In genomic region chrX:10991871-10992210, GRCm38 (mm10) we compare ENCODE assay signal across 9 mouse cellular contexts.
DNase-seq lines count a peak whose midpoint lies in the region; ATAC-seq and TF ChIP-seq lines count a peak whose summit lies in the region.
"Had no signal": no experiment of that assay in that cellular context is flagged by ENCODE, and none has a peak within 500 bp of the region (broad histone marks: within the 10 kb centered on the region; RNA-seq: fewer than 3 reads in every experiment).

No protein-coding gene starts in this region.

- 49% methylated on average over 6 of the region's 6 CpGs for WGBS in kidney, embryonic 14.5 days
- WGBS in embryonic facial prominence, embryonic 10.5 days = 32% methylated on average over 6 of the region's 6 CpGs
- 29% methylated on average over 6 of the region's 6 CpGs for WGBS in hindbrain, embryonic 10.5 days
- 39% methylated on average over 6 of the region's 6 CpGs for WGBS in liver, postnatal 0 days (ENCODE audit: insufficient replicate concordance)

- H3K27ac ChIP-seq in kidney, embryonic 14.5 days (ENCODE audit: low read depth, low read length) = no peak overlapping the region
- H3K27ac ChIP-seq in embryonic facial prominence, embryonic 10.5 days (replicated peaks) = peak overlapping the region; percentile 76
- peak overlapping the region; percentile 88 for H3K27ac ChIP-seq in hindbrain, embryonic 10.5 days
- no peak overlapping the region for H3K27ac ChIP-seq in liver, postnatal 0 days (ENCODE audit: low read depth)

- no peak overlapping the region for H3K9ac ChIP-seq in kidney, embryonic 14.5 days (ENCODE audit: low read depth, low read length)
- no peak overlapping the region for H3K9ac ChIP-seq in liver, postnatal 0 days (replicated peaks)

- no peaks in the 10 kb centered on the region for H3K27me3 ChIP-seq in kidney, embryonic 14.5 days (ENCODE audit: control insufficient read depth, insufficient read depth, low read length)
- peaks cover 64% of the 10 kb centered on the region for H3K27me3 ChIP-seq in embryonic facial prominence, embryonic 10.5 days (replicated peaks; ENCODE audit: low read depth, poor library complexity, severe bottlenecking)
- H3K27me3 ChIP-seq in hindbrain, embryonic 10.5 days (ENCODE audit: insufficient read depth, poor library complexity, severe bottlenecking) = peaks cover 32% of the 10 kb centered on the region
- no peaks in the 10 kb centered on the region for H3K27me3 ChIP-seq in liver, postnatal 0 days (ENCODE audit: insufficient read depth, low read length)

- DNase-seq in kidney, postnatal 4 days = no peak
- peak; percentile 20 for DNase-seq in embryonic facial prominence, embryonic 10.5 days (ENCODE audit: low spot score)
- DNase-seq in hindbrain, embryonic 10.5 days (ENCODE audit: low spot score) = no peak
- no peak for DNase-seq in liver, postnatal 0 days
- DNase-seq in urinary bladder, postnatal 14 days (ENCODE audit: low spot score) = no peak
- DNase-seq in adrenal gland, adult 2 months = no peak
- no peak for DNase-seq in urinary bladder, adult 18-20 months (ENCODE audit: low spot score in 2 of 2)

- no peak for ATAC-seq in kidney, embryonic 14.5 days (ENCODE audit: low FRiP score, low TSS enrichment)
- no peak for ATAC-seq in liver, postnatal 0 days

- TF ChIP-seq EP300 in liver, postnatal 0 days (IDR thresholded peaks at IDR 0.05; ENCODE audit: low read depth) = no peak

- no peaks in the 10 kb centered on the region for H3K36me3 ChIP-seq in kidney, embryonic 14.5 days (ENCODE audit: control insufficient read depth, insufficient read depth, low read length)
- H3K36me3 ChIP-seq in embryonic facial prominence, embryonic 10.5 days (replicated peaks) = no peaks in the 10 kb centered on the region
- H3K36me3 ChIP-seq in hindbrain, embryonic 10.5 days = no peaks in the 10 kb centered on the region
- no peaks in the 10 kb centered on the region for H3K36me3 ChIP-seq in liver, postnatal 0 days (replicated peaks; ENCODE audit: insufficient read depth, low read length)
- H3K36me3 ChIP-seq: G1E had no signal

- H3K4me3 ChIP-seq in kidney, embryonic 14.5 days (ENCODE audit: low read length) = no peak overlapping the region
- H3K4me3 ChIP-seq in embryonic facial prominence, embryonic 10.5 days = peak overlapping the region; percentile 39; the same call in 1 of the 2 replicates
- H3K4me3 ChIP-seq in hindbrain, embryonic 10.5 days = peak overlapping the region; percentile 40
- H3K4me3 ChIP-seq in liver, postnatal 0 days (ENCODE audit: low read depth, low read length) = no peak overlapping the region

- peaks cover 4% of the 10 kb centered on the region; the same call in 1 of the 2 replicates for H3K4me1 ChIP-seq in kidney, embryonic 14.5 days (ENCODE audit: control insufficient read depth, insufficient read depth, low read length)
- peaks cover 20% of the 10 kb centered on the region for H3K4me1 ChIP-seq in embryonic facial prominence, embryonic 10.5 days
- peaks cover 13% of the 10 kb centered on the region for H3K4me1 ChIP-seq in hindbrain, embryonic 10.5 days (replicated peaks)
- H3K4me1 ChIP-seq in liver, postnatal 0 days (ENCODE audit: insufficient read depth) = no peaks in the 10 kb centered on the region

- TF ChIP-seq CTCF in liver, postnatal 0 days (IDR thresholded peaks at IDR 0.05; ENCODE audit: low read depth) = no peak

- H3K4me2 ChIP-seq in kidney, embryonic 14.5 days (replicated peaks; ENCODE audit: low read depth, low read length) = peak overlapping the region; percentile 42; the same call in 1 of the 2 replicates
- H3K4me2 ChIP-seq in liver, postnatal 0 days (ENCODE audit: low read depth, low read length) = peak overlapping the region; percentile 57

- H3K9me3 ChIP-seq in kidney, embryonic 14.5 days (ENCODE audit: control insufficient read depth, low read length) = no peaks in the 10 kb centered on the region
- H3K9me3 ChIP-seq in embryonic facial prominence, embryonic 10.5 days = no peaks in the 10 kb centered on the region
- H3K9me3 ChIP-seq in hindbrain, embryonic 10.5 days = no peaks in the 10 kb centered on the region
- no peaks in the 10 kb centered on the region for H3K9me3 ChIP-seq in liver, postnatal 0 days (ENCODE audit: low read length)
- H3K9me3 ChIP-seq: G1E had no signal

Comparison
In these comparisons a context has a peak if more than half of its experiments do, and no peak if none do; other contexts are left out.
1. H3K27ac ChIP-seq: peak in embryonic facial prominence, embryonic 10.5 days (single experiment) and hindbrain, embryonic 10.5 days (single experiment); none in kidney, embryonic 14.5 days (single experiment) and liver, postnatal 0 days (single experiment).
2. H3K4me3 ChIP-seq: peak in embryonic facial prominence, embryonic 10.5 days (single experiment) and hindbrain, embryonic 10.5 days (single experiment); none in kidney, embryonic 14.5 days (single experiment) and liver, postnatal 0 days (single experiment).